Mouse (Mus musculus) cortical plate, adult 2 months (tissue): Measurements from ENCODE around the gene Topaz1. TPM values are rescaled to one million over a fixed set of nuclear protein-coding genes. Genes with fewer than 3 reads are reported as not detected.
A peak's percentile ranks its signal among the peaks of the same experiment; 100 is the strongest.

ENCODE experiments used
- H3K27ac ChIP-seq: fragments of 200-500 bp; 2 replicates; pipeline ENCODE4 v1.5.1; 2012; ENCODE audit warnings: low read length, control low read depth, inconsistent platforms; ENCODE audit not compliant: insufficient read depth
- H3K4me1 ChIP-seq: fragments of 200-500 bp; 2 replicates; pipeline ENCODE4 v1.6.1; 2011; ENCODE audit warnings: low read length; ENCODE audit not compliant: control insufficient read depth, insufficient read depth
- H3K4me3 ChIP-seq: fragments of 200-500 bp; 2 replicates; pipeline ENCODE4 v1.5.1; 2011; ENCODE audit warnings: mild to moderate bottlenecking, low read length, control low read depth; ENCODE audit not compliant: insufficient read depth
- CTCF ChIP-seq: fragments of 200-500 bp; IDR thresholded peaks from 2 replicates; pipeline ENCODE4 v1.5.1; 2011; ENCODE audit warnings: mild to moderate bottlenecking, control low read depth, low read length; ENCODE audit not compliant: insufficient read depth; ENCODE audit errors: extremely low read depth
- POLR2A ChIP-seq: fragments of 200-500 bp; IDR thresholded peaks from 2 replicates; pipeline ENCODE4 v1.6.1; 2011; ENCODE audit warnings: mild to moderate bottlenecking, low read length, control low read depth; ENCODE audit not compliant: insufficient read depth; ENCODE audit errors: extremely low read depth
- polyA plus RNA-seq: library from polyadenylated mRNA; depleted of rRNA; stranded (reverse); fragments of >200 nt; gene quantifications from 2 replicates; pipeline ENCODE4 v1.2.3, GENCODE M21; 2012; rRNA removed

Gene Topaz1
- not detected in 2 replicates for polyA plus RNA-seq

DNA sequence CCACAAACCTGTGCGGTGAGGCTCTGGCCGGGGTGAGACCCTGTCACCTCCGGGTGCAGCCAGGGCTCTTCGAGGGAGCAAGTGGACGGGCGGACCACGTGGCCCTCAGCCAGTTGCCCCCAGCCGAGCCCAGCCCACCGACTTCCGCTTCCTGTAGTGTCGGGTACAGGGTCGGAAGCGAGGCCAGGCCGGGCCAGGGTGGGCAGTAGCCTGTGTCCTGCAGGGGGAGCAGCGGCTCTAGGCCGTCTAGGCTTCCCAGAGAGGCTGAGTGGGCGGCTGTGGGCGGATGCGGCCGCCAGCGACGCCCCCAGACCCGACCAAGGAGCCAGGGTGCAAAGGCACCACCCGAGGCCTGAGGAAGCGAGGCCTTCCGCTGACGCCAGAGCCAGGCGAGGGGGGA lies at the start of gene Topaz1:
TSS of gene Topaz1 (plus strand) at position 287 of the 400 bp plus-strand sequence.
- TF ChIP-seq CTCF (no peak), POLR2A (no peak)
- Histone ChIP-seq H3K27ac (no peak within 1 kb of the TSS), H3K4me3 (no peak within 1 kb of the TSS), H3K4me1 (no peaks in the 10 kb centered on the region)

- peaks cover 3% of the 10 kb centered on the region; the same call in 1 of the 2 replicates for H3K4me1 ChIP-seq
- TF ChIP-seq POLR2A (no peak), CTCF (no peak)
- no peak overlapping the region for H3K27ac ChIP-seq
- H3K4me3 ChIP-seq: no peak overlapping the region
These were observed 45.3 kb upstream of the Topaz1 start for GRCm38 (mm10) chr9:122701817-122702216.

- Histone ChIP-seq H3K27ac (no peak overlapping the region), H3K4me3 (no peak overlapping the region), H3K4me1 (no peaks in the 10 kb centered on the region)
- TF ChIP-seq CTCF (no peak), POLR2A (no peak)
These were observed 33.3 kb upstream of the Topaz1 start for GRCm38 (mm10) chr9:122713836-122714235.

GRCm38 (mm10) chr9:122715046-122715445 lies 32.1 kb upstream of the Topaz1 start:
- Histone ChIP-seq H3K27ac (no peak overlapping the region), H3K4me1 (no peaks in the 10 kb centered on the region), H3K4me3 (no peak overlapping the region)
- TF ChIP-seq POLR2A: no peak
- TF ChIP-seq CTCF: no peak

- H3K4me3 ChIP-seq: no peak overlapping the region
- H3K4me1 ChIP-seq: no peaks in the 10 kb centered on the region
- TF ChIP-seq POLR2A: no peak
- TF ChIP-seq CTCF: no peak
- H3K27ac ChIP-seq: no peak overlapping the region
These were observed 30.8 kb upstream of the Topaz1 start for GRCm38 (mm10) chr9:122716131-122716921.

DNA sequence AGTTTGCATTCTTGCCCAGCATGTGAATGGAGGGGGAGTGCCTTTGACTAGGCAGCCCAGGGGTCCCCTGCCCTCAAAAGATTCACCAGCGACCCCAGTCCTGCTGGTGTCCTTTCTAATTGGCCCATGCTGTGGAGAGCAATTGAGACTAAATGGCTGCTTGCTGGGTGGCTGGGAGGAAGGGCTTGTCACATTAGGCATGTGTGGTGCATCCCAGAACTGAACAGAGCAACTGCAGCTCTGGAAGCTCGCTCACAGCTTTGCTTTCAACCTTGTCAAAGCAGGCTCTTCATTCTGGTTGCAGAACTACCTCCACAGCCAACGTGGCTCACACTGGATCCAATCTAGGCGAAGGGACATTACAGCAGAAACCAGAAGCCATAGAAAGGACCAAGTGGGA lies 24.9 kb upstream of the Topaz1 start:
- no peaks in the 10 kb centered on the region for H3K4me1 ChIP-seq
- TF ChIP-seq CTCF (no peak), POLR2A (no peak)
- no peak overlapping the region for H3K4me3 ChIP-seq
- no peak overlapping the region for H3K27ac ChIP-seq

- Histone ChIP-seq H3K4me3 (no peak overlapping the region), H3K4me1 (peaks cover 1% of the 10 kb centered on the region; the same call in 1 of the 2 replicates), H3K27ac (no peak overlapping the region)
- TF ChIP-seq CTCF (no peak), POLR2A (no peak)
These were observed 21.9 kb upstream of the Topaz1 start for GRCm38 (mm10) chr9:122725046-122725765.

DNA sequence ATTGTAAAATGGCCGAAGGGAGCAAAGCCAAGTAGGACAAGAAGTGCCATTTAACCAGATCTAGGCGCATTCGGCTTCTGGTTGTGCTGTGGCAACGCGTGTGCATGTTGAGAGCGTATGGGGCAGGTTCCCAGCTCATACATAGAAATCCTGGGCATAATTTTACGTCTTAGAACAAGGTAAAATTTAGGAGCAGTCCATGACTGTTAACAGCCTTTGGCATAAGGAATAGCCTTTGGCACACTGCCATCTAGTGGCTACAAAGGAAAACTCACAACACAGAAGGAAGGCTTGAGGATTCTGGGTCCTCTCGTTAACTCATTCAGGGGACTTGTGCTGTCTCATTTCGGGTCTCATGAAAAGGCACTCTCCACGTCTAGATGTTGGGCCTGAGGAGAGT lies 17.6 kb upstream of the Topaz1 start:
- Histone ChIP-seq H3K4me3 (no peak overlapping the region), H3K27ac (no peak overlapping the region), H3K4me1 (peaks cover 1% of the 10 kb centered on the region; the same call in 1 of the 2 replicates)
- TF ChIP-seq POLR2A (no peak), CTCF (peak; percentile 77)

DNA sequence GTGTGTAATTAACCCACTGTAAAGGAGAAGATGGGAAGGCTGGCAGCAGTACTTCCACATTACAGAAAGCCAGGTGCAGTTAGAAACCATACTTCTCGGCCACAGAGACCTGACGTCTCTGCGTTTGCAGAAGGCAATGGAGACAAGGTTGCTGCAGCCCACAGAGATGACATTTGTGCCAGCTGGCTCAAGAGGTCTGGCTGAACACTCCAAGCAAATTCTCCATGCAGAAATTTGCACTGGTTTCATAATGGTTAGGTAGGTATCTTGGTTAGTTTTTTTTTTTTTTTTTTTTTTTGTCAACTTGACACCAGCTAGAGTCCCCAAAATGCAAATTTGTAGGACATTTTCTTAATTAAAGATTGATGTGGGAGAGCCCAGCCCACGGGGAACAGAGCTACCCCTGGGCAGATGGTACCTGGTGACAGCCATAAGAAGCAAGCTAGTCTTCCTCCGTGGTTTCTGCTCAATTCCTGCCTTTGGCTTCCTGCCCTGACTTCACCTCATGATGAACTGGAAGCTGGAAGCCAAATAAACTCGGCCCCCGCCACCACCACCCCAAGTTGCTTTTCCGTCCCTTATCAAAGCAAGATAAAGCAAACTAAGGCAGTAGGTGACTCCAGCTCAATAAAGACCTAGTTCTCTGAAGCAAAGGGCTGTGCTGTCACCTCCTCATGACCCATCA lies 14.9 kb upstream of the Topaz1 start:
- Histone ChIP-seq H3K4me1 (peaks cover 1% of the 10 kb centered on the region; the same call in 1 of the 2 replicates), H3K27ac (no peak overlapping the region), H3K4me3 (no peak overlapping the region)
- no peak for TF ChIP-seq CTCF
- TF ChIP-seq POLR2A: no peak

- no peak overlapping the region for H3K4me3 ChIP-seq
- H3K27ac ChIP-seq: no peak overlapping the region
- TF ChIP-seq POLR2A (no peak), CTCF (no peak)
- H3K4me1 ChIP-seq: peaks cover 1% of the 10 kb centered on the region; the same call in 1 of the 2 replicates
These were observed 13.9 kb upstream of the Topaz1 start for GRCm38 (mm10) chr9:122733222-122733621.
